ENCODE assay signal across 9 mouse cellular contexts in the genomic region with DNA sequence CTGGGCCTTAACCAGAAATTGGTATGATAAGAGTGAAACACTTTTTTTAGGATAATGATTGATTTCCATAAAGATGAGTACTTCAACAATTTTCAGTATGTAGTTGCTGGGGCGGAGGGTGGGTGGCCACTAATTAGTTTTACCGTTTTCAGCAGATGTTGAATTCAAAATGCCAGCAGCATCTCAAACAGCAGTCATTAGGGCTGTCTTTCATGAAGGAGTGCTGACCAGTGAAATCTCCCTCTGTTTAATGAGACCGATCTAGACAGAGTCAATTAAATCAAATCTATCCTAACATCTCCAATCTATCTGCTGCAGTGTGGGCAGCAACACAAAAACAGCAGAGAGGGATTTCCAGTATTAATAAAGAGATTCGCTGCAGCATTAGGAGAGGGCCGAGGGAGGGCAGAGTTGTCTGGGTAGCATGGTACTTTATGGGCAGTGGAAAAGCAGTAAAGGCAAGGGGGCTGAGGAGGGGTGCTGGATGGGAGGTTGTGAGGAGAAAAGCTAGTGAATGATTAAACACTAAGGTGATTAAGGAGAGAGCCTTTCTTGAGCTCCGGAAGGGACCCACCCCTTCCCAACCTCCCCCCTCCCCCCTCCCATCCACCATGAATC. TPM values are rescaled to one million over a fixed set of nuclear protein-coding genes. Genes with fewer than 3 reads are reported as not detected.
DNase-seq lines count a peak whose midpoint lies in the region; ATAC-seq lines count a peak whose summit lies in the region.
"Had no signal": no experiment of that assay in that cellular context is flagged by ENCODE, and none has a peak within 500 bp of the region (broad histone marks: within the 10 kb centered on the region; RNA-seq: fewer than 3 reads in every experiment).

No protein-coding gene starts in this region.

- H3K4me2 ChIP-seq in hindbrain, embryonic 13.5 days: peak overlapping the region; percentile 95
- H3K4me2 ChIP-seq in neural tube, embryonic 13.5 days: peak overlapping the region; percentile 92

- no peaks in the 10 kb centered on the region for H3K9me3 ChIP-seq in hindbrain, embryonic 13.5 days
- H3K9me3 ChIP-seq in neural tube, embryonic 13.5 days: no peaks in the 10 kb centered on the region

- peaks cover 26% of the 10 kb centered on the region for H3K4me1 ChIP-seq in hindbrain, embryonic 13.5 days (replicated peaks)
- H3K4me1 ChIP-seq in neural tube, embryonic 13.5 days (replicated peaks): peaks cover 32% of the 10 kb centered on the region

- ATAC-seq in hindbrain, embryonic 13.5 days (ENCODE audit: low FRiP score): 0 out of 2 replicates have a peak, but pooled peaks have one; percentile 22
- no peak for ATAC-seq in neural tube, embryonic 13.5 days (ENCODE audit: low read depth)

- H3K27me3 ChIP-seq in hindbrain, embryonic 13.5 days: no peaks in the 10 kb centered on the region
- no peaks in the 10 kb centered on the region for H3K27me3 ChIP-seq in neural tube, embryonic 13.5 days

- WGBS in hindbrain, embryonic 13.5 days: 10% methylated on average over 6 of the region's 6 CpGs
- 8% methylated on average over 6 of the region's 6 CpGs for WGBS in neural tube, embryonic 13.5 days

- peak overlapping the region; percentile 66 for H3K9ac ChIP-seq in hindbrain, embryonic 13.5 days
- H3K9ac ChIP-seq in neural tube, embryonic 13.5 days: peak overlapping the region; percentile 65

- H3K27ac ChIP-seq in hindbrain, embryonic 13.5 days: peak overlapping the region; percentile 66
- peak overlapping the region; percentile 68 for H3K27ac ChIP-seq in neural tube, embryonic 13.5 days (replicated peaks)

- intact Hi-C loops in gastrocnemius, postnatal 36 days (cut with DNase I): no loop called here

- H3K4me3 ChIP-seq in hindbrain, embryonic 13.5 days: peak overlapping the region; percentile 72
- H3K4me3 ChIP-seq in neural tube, embryonic 13.5 days: peak overlapping the region; percentile 72

- peak; percentile 4 to 10 for DNase-seq in kidney, postnatal 4 days
- DNase-seq in kidney, postnatal 10 days: no peak
- DNase-seq in embryo, embryonic 11 days: peak; percentile 16
- DNase-seq in gastrocnemius, postnatal 36 days: no peak
- DNase-seq in T-cell, adult 2 months (ENCODE audit: low spot score): no peak
- no peak for DNase-seq in adrenal gland, adult 18-20 months (ENCODE audit: low spot score in 2 of 2)

- H3K36me3 ChIP-seq in hindbrain, embryonic 13.5 days: no peaks in the 10 kb centered on the region
- no peaks in the 10 kb centered on the region for H3K36me3 ChIP-seq in neural tube, embryonic 13.5 days

RNA-seq across cellular contexts. Expression of gene Slitrk1, which starts 4.5 kb away (rescaled TPM):
- 29.9 and 30.2 TPM in 2 replicates for polyA plus RNA-seq in hindbrain, embryonic 13.5 days (2015; fragmentation: Nextera tagmentation; extraction: Ambion mirVana)
- polyA plus RNA-seq in neural tube, embryonic 13.5 days (2015; fragmentation: Nextera tagmentation; extraction: Ambion mirVana): 38.6 and 39.3 TPM in 2 replicates
- total RNA-seq in gastrocnemius, postnatal 36 days (2021): under 1 TPM; 0.05 to 0.10 TPM
- 1 to 10 TPM in 1 of 2 experiments, under 1 TPM in 1; 0.99 to 1.3 TPM for total RNA-seq in adrenal gland, adult 18-20 months (2021)
- polyA plus RNA-seq: heart, postnatal 0 days had no signal

Comparison
In these comparisons a context has a peak if more than half of its experiments do, and no peak if none do; other contexts are left out.
1. DNase-seq: peak in kidney, postnatal 4 days (2 of 2) and embryo, embryonic 11 days (single experiment); none in kidney, postnatal 10 days (single experiment), gastrocnemius, postnatal 36 days (0 of 2), T-cell, adult 2 months (single experiment) and adrenal gland, adult 18-20 months (0 of 2).